Mouse (Mus musculus): ENCODE data around the gene Crocc2.

DNA sequence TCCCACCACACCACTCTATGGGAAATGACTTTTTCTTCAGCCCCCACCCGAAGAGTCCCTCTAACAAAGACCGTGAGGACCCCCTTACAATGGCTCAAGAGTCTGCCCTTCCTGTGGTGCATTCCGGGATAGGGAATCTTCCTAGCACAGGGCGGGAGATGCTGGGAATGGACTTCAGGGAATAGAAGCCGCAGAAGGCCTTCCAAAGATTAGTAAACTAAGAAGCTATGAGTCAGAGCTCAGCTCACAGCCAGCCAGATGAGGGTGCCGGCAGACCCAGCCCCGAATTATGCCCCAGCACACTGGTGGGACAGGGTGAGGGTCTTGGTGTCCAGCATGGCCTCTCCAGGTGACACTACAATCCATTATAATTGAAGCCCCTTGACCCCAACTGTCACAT is 13.8 kb downstream of the Crocc2 start:
- TF ChIP-seq CTCF (IDR thresholded peaks at IDR 0.05; ENCODE audit: low read depth): no peak
- no peak for TF ChIP-seq EP300 (optimal IDR thresholded peaks at IDR 0.05)

Measured in stomach, postnatal 0 days (tissue).